Mouse (Mus musculus) intestine, postnatal 0 days (tissue): ENCODE data around the gene Cpa3. TPM values are rescaled to one million over a fixed set of nuclear protein-coding genes. Genes with fewer than 3 reads are reported as not detected.

Source experiments
- ATAC-seq: fragments of 200-750 bp; cut with Nextera tagmentation; 2 replicates; pipeline ENCODE4 v1.8.0; 2017; ENCODE audit warnings: mild to moderate bottlenecking, moderate TSS enrichment, moderate library complexity
- H3K27ac ChIP-seq: fragments of 300-500 bp; sonication (generic); 2 replicates; pipeline ENCODE4 v1.5.1; 2014; ENCODE audit warnings: mild to moderate bottlenecking, low read depth, low read length, moderate library complexity
- H3K27me3 ChIP-seq: fragments of 300-500 bp; sonication (generic); replicated peaks from 2 replicates; pipeline ENCODE4 v1.6.1; 2014; ENCODE audit warnings: low read length, mixed read lengths; ENCODE audit not compliant: control insufficient read depth, insufficient read depth
- H3K36me3 ChIP-seq: fragments of 300-500 bp; sonication (generic); 2 replicates; pipeline ENCODE4 v1.6.1; 2014; ENCODE audit warnings: mild to moderate bottlenecking, moderate library complexity; ENCODE audit not compliant: control insufficient read depth, insufficient read depth
- H3K4me1 ChIP-seq: fragments of 300-500 bp; sonication (generic); replicated peaks from 2 replicates; pipeline ENCODE4 v1.6.1; 2014; ENCODE audit warnings: antibody characterized with exemption, low read length, mixed read lengths; ENCODE audit not compliant: control insufficient read depth, insufficient read depth
- H3K4me2 ChIP-seq: fragments of 300-500 bp; sonication (generic); replicated peaks from 2 replicates; pipeline ENCODE4 v1.6.1; 2014; ENCODE audit warnings: low read depth, mild to moderate bottlenecking, moderate library complexity
- H3K4me3 ChIP-seq: fragments of 300-500 bp; sonication (generic); 2 replicates; pipeline ENCODE4 v1.5.1; 2014; ENCODE audit warnings: low read depth, low read length
- H3K9ac ChIP-seq: fragments of 300-500 bp; sonication (generic); 2 replicates; pipeline ENCODE4 v1.6.1; 2014; ENCODE audit warnings: mild to moderate bottlenecking, low read depth, low read length
- H3K9me3 ChIP-seq: fragments of 300-500 bp; sonication (generic); 2 replicates; pipeline ENCODE4 v1.6.1; 2016; ENCODE audit warnings: mixed run types; ENCODE audit not compliant: control insufficient read depth
- CTCF ChIP-seq: sonication (generic); IDR thresholded peaks from 2 replicates; pipeline ENCODE4 v1.5.1; 2016; ENCODE audit warnings: low read depth, mild to moderate bottlenecking, control low read depth, antibody characterized with exemption, moderate library complexity
- WGBS: fragments of 180-500 bp; shearing (Covaris S2); extraction: QIAGEN DNeasy Blood & Tissue Kit; methylation state at CpG from one replicate; pipeline ENCODE4 v1.1.7; 2014; 5-methylcytosine and 5-hydroxymethylcytosine counted together
- microRNA-seq: library from miRNA; unstranded; fragments of <30 nt; microRNA quantifications from one replicate; pipeline ENCODE4, GENCODE M21; 2016
- polyA plus RNA-seq: library from polyadenylated mRNA; unstranded; fragments of >200 nt; fragmentation: Nextera tagmentation; extraction: Ambion mirVana; gene quantifications from 2 replicates; pipeline ENCODE4 v1.2.1, GENCODE M21; 2015

The Cpa3 gene
- polyA plus RNA-seq, 1 experiment from 2014 or later: 5.2 TPM

GRCm38 (mm10) chr3:20222136-20222535 is 19.8 kb downstream of the Cpa3 start:
- ATAC-seq: no peak

GRCm38 (mm10) chr3:20198869-20199268 is 43.1 kb downstream of the Cpa3 start:
- Histone ChIP-seq H3K9me3 (no peaks in the 10 kb centered on the region), H3K4me3 (no peak overlapping the region), H3K4me1 (no peaks in the 10 kb centered on the region), H3K27ac (no peak overlapping the region), H3K36me3 (no peaks in the 10 kb centered on the region), H3K4me2 (no peak overlapping the region), H3K27me3 (no peaks in the 10 kb centered on the region), H3K9ac (no peak overlapping the region)
- ATAC-seq: peak; percentile 47; the same call in 1 of the 2 replicates
- TF ChIP-seq CTCF: peak; percentile 91
- 26% methylated on average over 6 of the region's 6 CpGs for WGBS

More at GRCm38 (mm10) chr3:20222136-20222535, 19.8 kb downstream of the Cpa3 start:
- no peak overlapping the region for H3K4me3 ChIP-seq
- no peaks in the 10 kb centered on the region for H3K27me3 ChIP-seq
- H3K36me3 ChIP-seq: no peaks in the 10 kb centered on the region
- H3K9me3 ChIP-seq: no peaks in the 10 kb centered on the region
- 78% methylated on average over 3 of the region's 3 CpGs for WGBS
- H3K9ac ChIP-seq: no peak overlapping the region
- H3K4me2 ChIP-seq: no peak overlapping the region
- H3K27ac ChIP-seq: no peak overlapping the region
- TF ChIP-seq CTCF: no peak
- H3K4me1 ChIP-seq: no peaks in the 10 kb centered on the region

- WGBS: 64% methylated on average over 10 of the region's 10 CpGs
These were observed 44.1 kb downstream of the Cpa3 start for GRCm38 (mm10) chr3:20197878-20198277.

GRCm38 (mm10) chr3:20188976-20189675 is 52.9 kb downstream of the Cpa3 start:
- H3K4me3 ChIP-seq: no peak overlapping the region
- H3K27me3 ChIP-seq: no peaks in the 10 kb centered on the region
- H3K27ac ChIP-seq: no peak overlapping the region
- H3K9me3 ChIP-seq: no peaks in the 10 kb centered on the region
- no peak for TF ChIP-seq CTCF
- no peak for ATAC-seq
- H3K4me1 ChIP-seq: no peaks in the 10 kb centered on the region
- no peak overlapping the region for H3K9ac ChIP-seq
- WGBS: 41% methylated on average over 5 of the region's 5 CpGs
- H3K36me3 ChIP-seq: no peaks in the 10 kb centered on the region
- no peak overlapping the region for H3K4me2 ChIP-seq

More at GRCm38 (mm10) chr3:20197878-20198277, 44.1 kb downstream of the Cpa3 start:
- H3K9me3 ChIP-seq: no peaks in the 10 kb centered on the region
- no peak overlapping the region for H3K4me3 ChIP-seq
- no peak for TF ChIP-seq CTCF
- H3K9ac ChIP-seq: no peak overlapping the region
- no peaks in the 10 kb centered on the region for H3K27me3 ChIP-seq
- H3K4me2 ChIP-seq: no peak overlapping the region
- H3K4me1 ChIP-seq: no peaks in the 10 kb centered on the region
- no peak for ATAC-seq
- H3K36me3 ChIP-seq: no peaks in the 10 kb centered on the region
- no peak overlapping the region for H3K27ac ChIP-seq

GRCm38 (mm10) chr3:20172394-20172793 is 69.6 kb downstream of the Cpa3 start:
- Histone ChIP-seq H3K9me3 (no peaks in the 10 kb centered on the region), H3K4me2 (no peak overlapping the region), H3K27me3 (no peaks in the 10 kb centered on the region), H3K4me3 (no peak overlapping the region), H3K27ac (no peak overlapping the region), H3K9ac (no peak overlapping the region), H3K36me3 (no peaks in the 10 kb centered on the region), H3K4me1 (no peaks in the 10 kb centered on the region)
- no peak for ATAC-seq
- WGBS: 92% methylated on average over 6 of the region's 6 CpGs
- TF ChIP-seq CTCF: no peak

GRCm38 (mm10) chr3:20167487-20167886 is 74.5 kb downstream of the Cpa3 start:
- ATAC-seq: no peak
- no peak overlapping the region for H3K27ac ChIP-seq
- no peaks in the 10 kb centered on the region for H3K27me3 ChIP-seq
- no peak overlapping the region for H3K9ac ChIP-seq
- no peak overlapping the region for H3K4me2 ChIP-seq
- no peak for TF ChIP-seq CTCF
- no peaks in the 10 kb centered on the region for H3K4me1 ChIP-seq
- H3K4me3 ChIP-seq: no peak overlapping the region
- H3K36me3 ChIP-seq: no peaks in the 10 kb centered on the region
- WGBS: 67% methylated on average over 1 of the region's 1 CpGs
- H3K9me3 ChIP-seq: no peaks in the 10 kb centered on the region

Small RNA genes within 50 kb of the gene (microRNA-seq; reads per million reads assigned to microRNA genes)
- not detected for gene Mir7007

Other genes with a start within 250 kb of the Cpa3 start
- 6.0 and 6.9 TPM in 2 replicates for gene Hps3, start 206.9 kb downstream of the Cpa3 start, polyA plus RNA-seq
- 9.6 and 11.1 TPM in 2 replicates for gene Hltf, start 184.4 kb downstream of the Cpa3 start, polyA plus RNA-seq
- gene Gyg, start 86.9 kb downstream of the Cpa3 start, polyA plus RNA-seq: 42.4 and 45.3 TPM in 2 replicates
- 3.7 and 5.2 TPM in 2 replicates for gene Cpb1, start 33.6 kb upstream of the Cpa3 start, polyA plus RNA-seq
- 0.52 and 0.75 TPM in 2 replicates for gene Agtr1b, start 125.0 kb upstream of the Cpa3 start, polyA plus RNA-seq